Mouse (Mus musculus) heart, postnatal 0 days (tissue): ENCODE results near the gene Xirp1. TPM values are rescaled to one million over a fixed set of nuclear protein-coding genes. Genes with fewer than 3 reads are reported as not detected.

Source experiments
- ATAC-seq: fragments of 200-750 bp; cut with Nextera tagmentation; 2 replicates; pipeline ENCODE4 v1.8.0; 2017; ENCODE audit warnings: low read depth, moderate number of reproducible peaks, moderate library complexity; ENCODE audit not compliant: insufficient read depth
- DNase-seq: peaks from one replicate; pipeline ENCODE4 v3.0.0-alpha.2; 2016; ENCODE audit warnings: low spot score
- H3K27ac ChIP-seq: fragments of 300-500 bp; sonication (generic); 2 replicates; pipeline ENCODE4 v1.5.1; 2014; ENCODE audit warnings: low read depth, mild to moderate bottlenecking
- H3K27me3 ChIP-seq: fragments of 300-500 bp; sonication (generic); 2 replicates; pipeline ENCODE4 v1.6.1; 2014; ENCODE audit warnings: low read length, mixed read lengths; ENCODE audit not compliant: control insufficient read depth, insufficient read depth
- H3K36me3 ChIP-seq: fragments of 300-500 bp; sonication (generic); replicated peaks from 2 replicates; pipeline ENCODE4 v1.6.1; 2014; ENCODE audit warnings: low read length, mixed read lengths; ENCODE audit not compliant: control insufficient read depth, insufficient read depth
- H3K4me1 ChIP-seq: fragments of 300-500 bp; sonication (generic); 2 replicates; pipeline ENCODE4 v1.6.1; 2014; ENCODE audit warnings: antibody characterized with exemption; ENCODE audit not compliant: control insufficient read depth, insufficient read depth
- H3K4me2 ChIP-seq: fragments of 300-500 bp; sonication (generic); 2 replicates; pipeline ENCODE4 v1.6.1; 2014; ENCODE audit warnings: low read depth, mild to moderate bottlenecking, low read length, moderate library complexity
- H3K4me3 ChIP-seq: fragments of 300-500 bp; sonication (generic); 2 replicates; pipeline ENCODE4 v1.5.1; 2014; ENCODE audit warnings: low read depth, low read length
- H3K9ac ChIP-seq: fragments of 300-500 bp; sonication (generic); replicated peaks from 2 replicates; pipeline ENCODE4 v1.6.1; 2014; ENCODE audit warnings: low read depth, low read length, mixed read lengths
- H3K9me3 ChIP-seq: fragments of 300-500 bp; sonication (generic); replicated peaks from 2 replicates; pipeline ENCODE4 v1.6.1; 2016; ENCODE audit warnings: low read length; ENCODE audit not compliant: control insufficient read depth
- CTCF ChIP-seq: IDR thresholded peaks from 2 replicates; pipeline ENCODE4 v1.5.1; 2016; ENCODE audit warnings: antibody characterized with exemption, control low read depth, low read depth
- EP300 ChIP-seq: IDR thresholded peaks from 2 replicates; pipeline ENCODE4 v1.6.1; 2016; ENCODE audit warnings: antibody characterized with exemption, low read depth
- WGBS: fragments of 180-500 bp; shearing (Covaris S2); extraction: QIAGEN DNeasy Blood & Tissue Kit; methylation state at CpG from one replicate; pipeline ENCODE4 v1.1.7; 2014; 5-methylcytosine and 5-hydroxymethylcytosine counted together
- polyA plus RNA-seq: library from polyadenylated mRNA; unstranded; fragments of >200 nt; fragmentation: Nextera tagmentation; extraction: Ambion mirVana; gene quantifications from 2 replicates; pipeline ENCODE4 v1.2.1, GENCODE M21; 2015
- total RNA-seq: library from RNA; depleted of rRNA; stranded (reverse); fragments of >200 nt; gene quantifications from 2 replicates; pipeline ENCODE4 v1.2.3, GENCODE M21; 2014; ENCODE audit warnings: low replicate concordance; rRNA removed

The Xirp1 gene
- total and polyA plus RNA-seq, 2 experiments from 2014 or later: 45.1 to 140 TPM

- Histone ChIP-seq H3K4me3 (no peak overlapping the region), H3K27ac (no peak overlapping the region), H3K4me1 (peaks cover 26% of the 10 kb centered on the region), H3K4me2 (no peak overlapping the region), H3K9ac (no peak overlapping the region), H3K9me3 (no peaks in the 10 kb centered on the region), H3K27me3 (no peaks in the 10 kb centered on the region), H3K36me3 (peaks cover 3% of the 10 kb centered on the region)
- no peak for TF ChIP-seq EP300
- TF ChIP-seq CTCF: no peak
- DNase-seq (no peak), ATAC-seq (no peak)
- WGBS: 88% methylated on average over 26 of the region's 26 CpGs
These were observed 57.0 kb downstream of the Xirp1 start for GRCm38 (mm10) chr9:119966221-119966910.

- Histone ChIP-seq H3K4me1 (peaks cover 16% of the 10 kb centered on the region), H3K27ac (no peak overlapping the region), H3K9ac (no peak overlapping the region), H3K27me3 (no peaks in the 10 kb centered on the region), H3K9me3 (no peaks in the 10 kb centered on the region), H3K36me3 (no peaks in the 10 kb centered on the region), H3K4me3 (no peak overlapping the region), H3K4me2 (no peak overlapping the region)
- DNase-seq (no peak), ATAC-seq (no peak)
- TF ChIP-seq CTCF: no peak
- no peak for TF ChIP-seq EP300
- WGBS: 61% methylated on average over 3 of the region's 3 CpGs
These were observed 58.2 kb downstream of the Xirp1 start for GRCm38 (mm10) chr9:119965186-119965585.

GRCm38 (mm10) chr9:119964206-119964605 lies 59.2 kb downstream of the Xirp1 start:
- TF ChIP-seq CTCF (no peak), EP300 (peak; percentile 82; the same call in 1 of the 2 replicates)
- peak overlapping the region; percentile 74 for H3K27ac ChIP-seq
- 61% methylated on average over 3 of the region's 3 CpGs for WGBS
- no peak overlapping the region for H3K4me2 ChIP-seq
- H3K36me3 ChIP-seq: no peaks in the 10 kb centered on the region
- no peaks in the 10 kb centered on the region for H3K27me3 ChIP-seq
- ATAC-seq: peak; percentile 48
- H3K9ac ChIP-seq: no peak overlapping the region
- peak; percentile 44 for DNase-seq
- no peaks in the 10 kb centered on the region for H3K9me3 ChIP-seq
- no peak overlapping the region for H3K4me3 ChIP-seq
- H3K4me1 ChIP-seq: peaks cover 9% of the 10 kb centered on the region

Other genes starting within 250 kb of the Xirp1 start
- not detected in 2 replicates for gene Scn11a, start 198.1 kb downstream of the Xirp1 start, total RNA-seq
- 0.01 and 0.03 TPM in 2 replicates for gene Scn11a, start 198.1 kb downstream of the Xirp1 start, polyA plus RNA-seq
- gene Wdr48, start 128.7 kb downstream of the Xirp1 start, total RNA-seq: 19.0 and 25.3 TPM in 2 replicates
- 19.4 and 19.9 TPM in 2 replicates for gene Wdr48, start 128.7 kb downstream of the Xirp1 start, polyA plus RNA-seq
- gene Gorasp1, start 86.0 kb downstream of the Xirp1 start, total RNA-seq: 10.0 and 63.5 TPM in 2 replicates
- gene Gorasp1, start 86.0 kb downstream of the Xirp1 start, polyA plus RNA-seq: 14.1 and 16.8 TPM in 2 replicates
- gene Ttc21a, start 86.0 kb downstream of the Xirp1 start, total RNA-seq: 0.27 TPM in 1 of 2 replicates, not detected in the other
- 0.05 and 0.07 TPM in 2 replicates for gene Ttc21a, start 86.0 kb downstream of the Xirp1 start, polyA plus RNA-seq
- gene Csrnp1, start 38.9 kb downstream of the Xirp1 start, total RNA-seq: 23.8 and 96.9 TPM in 2 replicates
- gene Csrnp1, start 38.9 kb downstream of the Xirp1 start, polyA plus RNA-seq: 4.0 and 4.2 TPM in 2 replicates
- gene Cx3cr1, start 46.3 kb upstream of the Xirp1 start, total RNA-seq: 1.5 and 5.2 TPM in 2 replicates
- 4.1 and 4.7 TPM in 2 replicates for gene Cx3cr1, start 46.3 kb upstream of the Xirp1 start, polyA plus RNA-seq
- not detected in 2 replicates for gene Ccr8, start 68.5 kb upstream of the Xirp1 start, total RNA-seq
- gene Ccr8, start 68.5 kb upstream of the Xirp1 start, polyA plus RNA-seq: not detected in 2 replicates
- 16.8 and 24.5 TPM in 2 replicates for gene Slc25a38, start 86.8 kb upstream of the Xirp1 start, total RNA-seq
- gene Slc25a38, start 86.8 kb upstream of the Xirp1 start, polyA plus RNA-seq: 11.3 and 13.4 TPM in 2 replicates
- 1,454 and 1,728 TPM in 2 replicates for gene Rpsa, start 104.1 kb upstream of the Xirp1 start, total RNA-seq
- 572 and 602 TPM in 2 replicates for gene Rpsa, start 104.1 kb upstream of the Xirp1 start, polyA plus RNA-seq
- gene Mobp, start 126.1 kb upstream of the Xirp1 start, total RNA-seq: not detected in 2 replicates
- 0.04 and 0.07 TPM in 2 replicates for gene Mobp, start 126.1 kb upstream of the Xirp1 start, polyA plus RNA-seq